Mouse (Mus musculus): Measurements from ENCODE around the gene Acer1.
"Not testable (repeated sequence)": the region's sequence is repeated elsewhere in the genome, so short reads cannot be mapped to it uniquely, and the experiment has no call there.

Acer1 gene

DNA sequence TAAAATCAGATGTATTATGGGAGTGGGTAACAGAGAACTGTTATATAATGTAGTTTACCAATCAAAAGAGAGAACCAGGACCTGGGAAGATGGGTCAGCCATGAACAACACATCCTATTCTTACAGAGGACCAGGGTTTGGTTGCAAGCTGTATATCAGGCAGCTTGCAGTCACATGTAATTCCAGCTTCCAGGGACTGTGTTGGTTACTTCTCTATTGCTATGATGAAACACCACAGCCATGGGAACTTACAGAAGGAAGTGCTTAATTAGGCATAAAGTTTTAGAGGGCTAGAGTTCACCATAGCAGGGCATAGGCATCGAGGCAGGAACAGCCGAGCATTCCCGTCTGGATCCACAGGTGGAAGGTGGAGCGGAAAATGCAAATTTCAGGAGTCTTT, 43.2 kb downstream of the Acer1 start:
- no peak for DNase-seq (ENCODE audit: low spot score)

DNA sequence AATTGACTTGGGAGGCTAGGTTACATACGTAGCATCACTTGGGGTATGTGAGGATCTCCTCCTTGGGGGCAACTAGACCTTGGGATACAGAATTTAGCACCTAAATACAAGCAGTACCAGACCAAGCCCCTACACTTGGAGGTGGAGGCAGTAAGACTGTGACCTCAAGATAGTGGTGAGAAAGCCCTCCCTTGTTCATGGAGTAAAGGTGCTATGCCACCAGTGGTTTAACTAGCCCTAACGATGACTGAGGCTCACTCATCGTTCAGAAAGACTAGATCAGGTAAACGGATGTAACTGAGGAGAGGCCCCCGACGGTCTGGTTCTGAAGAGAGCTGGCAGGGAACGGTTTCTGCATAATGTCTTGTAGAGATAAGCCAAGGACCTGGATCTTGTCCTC, 45.2 kb downstream of the Acer1 start:
- no peak for DNase-seq (ENCODE audit: low spot score)

DNA sequence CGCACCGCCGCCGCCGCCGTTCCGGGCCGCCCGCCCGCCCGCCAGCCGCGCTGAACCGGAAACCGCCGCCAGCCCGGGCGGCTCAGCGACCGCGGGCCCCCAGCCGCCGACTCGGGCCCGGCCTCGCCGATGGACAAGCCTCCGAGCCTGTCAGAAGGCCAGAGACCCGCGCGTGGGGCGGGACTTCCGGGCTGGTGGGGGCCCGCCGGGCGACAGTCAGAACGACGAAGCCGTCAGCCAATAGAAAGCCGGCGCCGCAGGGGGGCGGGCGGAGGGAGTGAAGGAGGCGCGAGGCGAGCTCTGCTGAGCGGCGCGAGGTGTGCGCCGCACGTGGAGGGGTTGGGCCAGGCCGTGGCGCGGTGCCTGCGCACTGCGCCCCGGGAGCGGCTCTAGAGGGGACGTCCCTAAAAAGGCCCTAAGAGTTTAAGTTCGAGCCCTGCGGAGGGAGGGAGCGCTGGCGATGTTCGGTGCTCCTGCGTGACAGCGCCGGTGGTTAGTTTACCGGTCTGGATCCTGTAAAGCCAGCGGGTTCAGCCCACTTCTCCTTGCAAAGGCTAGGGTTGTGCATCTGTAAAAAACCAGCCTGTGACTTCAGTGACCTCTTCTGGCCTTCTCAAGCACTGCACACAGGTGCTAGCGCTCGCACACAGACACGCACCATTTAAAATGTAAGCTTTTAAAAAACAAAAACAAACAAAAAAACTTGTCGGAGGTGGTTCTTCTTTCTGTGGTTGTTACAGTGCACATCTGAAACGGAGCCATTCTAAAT, 46.4 kb downstream of the Acer1 start, which contains the start of gene Mllt1:
Gene Mllt1 (minus strand): TSS at position 53 of the 769 bp plus-strand sequence.
- peak; percentile 99 for DNase-seq (ENCODE audit: low spot score)

DNA sequence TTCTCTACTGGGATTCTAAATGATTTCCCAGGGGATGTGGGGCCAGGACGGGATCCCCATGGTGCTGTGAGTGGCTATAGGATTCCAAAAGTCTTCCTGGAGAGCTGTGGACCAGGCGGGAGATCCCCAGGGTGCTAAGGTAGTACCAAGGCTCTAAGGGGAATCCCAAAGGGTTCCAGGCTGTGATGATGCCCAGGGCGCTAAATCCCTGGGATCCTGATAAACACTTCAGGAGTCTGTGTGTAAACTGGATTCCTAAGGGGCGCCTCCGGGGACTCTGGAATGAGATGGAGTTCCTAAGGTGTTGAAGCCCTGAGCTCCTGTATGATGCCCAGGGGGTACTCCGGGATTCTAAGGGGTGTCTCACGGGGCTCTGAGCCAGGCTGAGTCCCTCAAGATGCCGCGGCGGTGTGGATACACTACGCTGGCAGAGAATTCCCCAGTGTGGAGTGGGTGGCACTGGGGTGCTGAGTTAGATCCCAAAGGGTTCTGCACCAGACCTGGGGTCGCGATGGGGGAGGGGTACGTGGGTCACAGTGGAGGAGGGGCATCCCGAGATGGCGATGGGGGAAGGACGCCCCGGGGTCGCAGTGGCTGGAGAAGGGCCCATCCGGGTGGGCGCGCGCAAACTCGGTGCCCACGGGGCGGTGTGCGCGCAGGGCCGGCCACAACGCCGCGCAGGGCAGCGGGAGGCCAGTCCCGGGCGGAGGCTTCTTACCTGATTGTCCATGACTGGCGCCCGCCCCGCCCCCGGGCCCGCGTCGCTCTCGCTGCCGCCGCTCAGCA, 47.2 kb downstream of the Acer1 start:
- DNase-seq (ENCODE audit: low spot score): peak; percentile 74

DNA sequence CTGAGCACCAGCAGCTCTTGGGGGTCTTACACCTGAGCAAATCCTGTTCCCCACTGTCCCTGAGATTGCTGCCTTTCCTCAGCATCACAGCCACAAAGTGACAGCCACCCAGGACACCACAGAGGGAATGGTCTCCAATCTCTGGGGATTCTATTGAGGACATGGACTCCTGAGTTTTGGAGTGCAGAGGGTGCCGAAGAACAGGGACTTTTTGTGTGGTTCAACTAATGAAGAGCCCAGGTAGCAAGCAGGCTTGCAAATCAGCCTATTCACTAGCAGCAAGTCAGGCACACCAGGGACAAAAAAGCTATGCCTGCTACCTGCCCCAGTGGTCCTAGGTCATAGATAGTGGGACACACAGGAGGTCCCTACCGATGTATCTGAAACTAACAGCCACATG, 48.5 kb downstream of the Acer1 start:
- DNase-seq (ENCODE audit: low spot score): peak; percentile 31

DNA sequence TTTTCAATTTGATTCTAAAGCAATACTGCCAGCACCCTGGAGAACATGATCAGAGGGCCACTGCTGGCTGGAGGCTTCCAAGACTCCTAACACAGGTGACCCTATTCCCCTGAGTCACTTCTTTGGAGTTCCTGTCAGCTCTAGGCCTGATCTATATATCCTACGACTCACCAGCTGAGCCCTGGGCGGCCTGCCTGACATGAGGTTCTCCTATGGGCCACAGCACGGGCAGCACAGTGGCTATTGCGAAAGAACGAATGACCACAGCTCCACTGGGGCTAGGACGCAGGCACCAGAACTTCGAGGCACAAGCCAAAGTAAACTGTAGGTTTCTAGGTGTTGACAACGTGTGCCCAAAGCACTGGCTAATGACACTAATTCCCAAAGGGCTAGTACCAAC, 51.9 kb downstream of the Acer1 start:
- peak; percentile 36 for DNase-seq (ENCODE audit: low spot score)

DNA sequence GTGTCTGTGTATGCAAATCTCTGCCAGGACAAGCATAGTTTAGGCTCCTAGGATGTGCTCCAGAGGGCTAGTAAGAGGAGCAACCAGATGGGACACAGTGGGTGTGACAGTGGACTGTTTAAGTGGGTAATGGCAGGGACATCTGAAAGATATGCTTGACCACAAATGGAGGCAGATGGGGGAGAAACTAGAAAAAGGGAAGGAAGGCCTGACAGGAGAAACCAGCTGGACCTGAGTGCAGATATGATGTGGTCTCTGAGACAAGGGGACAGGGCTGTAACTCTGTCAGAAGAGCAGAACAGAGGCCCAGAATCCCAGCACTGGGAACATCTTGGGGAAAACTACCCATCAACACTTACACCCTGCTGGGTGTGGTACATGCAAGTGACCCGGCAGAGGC, 52.4 kb downstream of the Acer1 start:
- peak; percentile 28 for DNase-seq (ENCODE audit: low spot score)

DNA sequence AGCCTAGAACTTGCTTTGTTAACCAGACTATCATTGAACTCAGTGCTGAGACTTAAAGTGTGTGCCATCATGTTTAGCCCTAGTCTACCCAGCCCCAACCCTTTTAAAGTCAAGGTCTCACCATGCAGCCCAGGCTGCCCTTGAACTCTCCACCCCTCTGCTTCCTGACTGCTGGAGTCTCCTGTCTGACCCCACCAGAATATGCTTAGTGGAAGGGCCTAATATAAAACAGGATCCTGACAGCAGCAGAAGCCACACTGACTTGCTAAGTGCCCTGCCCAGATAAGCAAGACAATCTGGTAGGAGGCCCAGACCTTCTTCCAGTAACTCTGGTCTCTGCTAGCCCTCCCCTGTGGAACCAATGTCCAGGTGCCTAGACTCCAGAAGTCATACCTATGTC, 52.8 kb downstream of the Acer1 start:
- DNase-seq (ENCODE audit: low spot score): peak; percentile 28

DNA sequence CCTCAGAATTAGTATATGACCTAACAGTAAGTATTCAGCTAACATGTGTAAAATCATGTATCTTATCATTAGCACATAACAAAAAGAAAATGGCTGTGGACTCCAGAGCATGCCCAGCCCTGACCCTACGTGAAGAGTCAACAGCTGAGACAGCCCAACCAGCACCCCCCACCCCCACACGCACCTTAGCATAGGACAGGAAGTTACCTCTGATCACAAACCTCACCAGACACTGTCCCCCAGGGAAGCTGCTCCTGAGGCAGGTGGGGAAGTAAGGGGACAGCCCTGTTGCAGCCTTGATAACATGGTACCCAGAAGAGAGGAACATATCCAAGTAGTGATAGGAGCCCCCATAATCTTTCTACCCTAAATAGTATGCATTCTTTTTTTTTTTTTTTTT, 55.9 kb downstream of the Acer1 start:
- peak; percentile 29 for DNase-seq (ENCODE audit: low spot score)

DNA sequence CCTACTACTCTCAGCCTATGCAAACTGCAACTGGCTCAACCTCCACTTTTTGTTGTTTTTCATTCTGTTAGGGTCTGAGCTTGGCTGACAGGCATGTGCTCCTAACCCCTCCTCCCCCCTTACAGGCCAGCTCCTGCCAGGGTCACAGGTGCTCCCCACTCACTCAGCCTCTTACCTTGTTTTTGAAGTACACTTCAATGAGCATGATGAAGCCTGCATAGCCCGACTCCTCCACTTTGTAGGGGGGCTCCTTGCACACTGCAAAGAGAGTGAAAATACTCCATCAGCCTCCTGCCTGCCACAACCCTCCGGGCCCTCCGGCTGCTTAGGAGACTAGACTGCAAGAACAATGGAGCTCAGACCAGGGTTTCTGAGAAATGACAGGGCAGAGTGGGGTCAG, 62.2 kb downstream of the Acer1 start:
- no peak for DNase-seq (ENCODE audit: low spot score)

DNA sequence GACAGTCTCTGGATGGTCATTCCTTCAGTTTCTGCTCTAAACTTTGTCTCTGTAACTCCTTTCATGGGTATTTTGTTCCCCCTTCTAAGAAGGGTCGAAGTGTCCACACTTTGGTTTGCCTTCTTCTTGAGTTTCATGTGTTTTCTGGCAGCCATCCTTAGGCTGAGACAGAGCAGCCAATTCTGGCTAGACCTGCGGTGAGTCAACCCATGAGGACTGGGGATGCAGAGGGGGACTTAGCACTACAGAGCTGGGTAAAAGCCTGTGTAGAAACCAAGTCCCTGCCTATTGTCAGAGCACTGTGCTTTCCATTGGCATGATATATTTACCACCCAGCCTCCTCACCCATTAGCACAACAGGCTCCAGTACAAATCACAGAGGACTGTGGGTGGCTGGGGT, 64.8 kb downstream of the Acer1 start:
- DNase-seq (ENCODE audit: low spot score): no peak

DNA sequence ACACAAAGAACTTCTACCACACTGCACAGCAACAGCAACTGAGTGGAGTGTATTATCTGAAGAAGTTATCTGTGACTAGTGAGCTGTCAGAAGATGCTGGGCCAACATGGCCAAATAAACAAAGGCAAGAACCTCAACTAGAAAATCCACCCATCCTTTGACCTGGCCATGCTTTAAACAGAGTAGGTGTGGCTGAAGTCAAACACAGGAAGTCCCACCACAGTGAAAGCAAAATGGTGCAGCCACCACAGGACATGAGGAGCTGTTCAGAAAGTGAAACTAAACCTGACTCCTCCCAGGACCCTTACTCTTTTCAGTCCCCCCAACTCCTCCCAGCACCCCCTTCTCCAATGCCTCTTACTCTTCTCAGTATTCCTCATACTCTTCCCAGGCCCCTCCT, 68.5 kb downstream of the Acer1 start:
- DNase-seq (ENCODE audit: low spot score): no peak

DNA sequence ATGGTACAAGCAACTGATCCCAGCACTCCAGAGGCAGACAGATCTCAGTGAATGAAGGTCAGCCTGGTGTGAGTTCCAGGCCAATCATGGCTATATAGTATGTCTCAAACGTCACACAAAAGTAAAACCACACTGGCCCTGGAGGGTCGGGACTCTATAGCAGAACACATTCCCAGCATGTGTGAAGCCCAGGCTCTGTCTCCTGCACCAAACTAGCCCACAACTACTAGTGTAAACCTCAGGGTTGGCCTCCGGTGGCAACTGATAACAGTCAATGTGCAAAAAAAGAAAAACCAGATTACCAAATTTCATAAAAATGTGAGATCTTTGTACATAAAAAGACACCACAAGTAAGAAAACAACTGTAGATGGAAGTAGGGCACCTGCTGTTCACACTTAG, 68.9 kb downstream of the Acer1 start:
- no peak for DNase-seq (ENCODE audit: low spot score)

DNA sequence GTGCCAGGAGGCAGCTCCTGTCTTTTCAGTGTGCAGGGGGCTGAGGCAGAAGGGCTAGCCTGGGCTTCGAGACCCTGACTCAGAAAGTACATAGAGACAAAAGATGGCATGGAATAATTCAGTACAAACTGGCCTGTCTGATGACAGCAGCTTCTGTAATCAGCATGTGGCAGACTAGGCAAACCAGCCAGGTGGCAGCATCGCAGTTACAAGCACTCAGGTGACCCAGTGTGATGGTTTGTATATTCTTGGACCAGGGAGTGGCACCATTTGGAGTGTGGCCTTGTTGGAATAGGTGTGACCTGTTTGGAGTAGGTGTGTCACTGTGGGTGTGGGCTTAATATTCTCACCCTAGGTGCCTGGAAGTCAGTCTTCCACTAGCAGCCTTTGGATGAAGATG, 72.2 kb downstream of the Acer1 start:
- DNase-seq (ENCODE audit: low spot score): not testable (repeated sequence)

DNA sequence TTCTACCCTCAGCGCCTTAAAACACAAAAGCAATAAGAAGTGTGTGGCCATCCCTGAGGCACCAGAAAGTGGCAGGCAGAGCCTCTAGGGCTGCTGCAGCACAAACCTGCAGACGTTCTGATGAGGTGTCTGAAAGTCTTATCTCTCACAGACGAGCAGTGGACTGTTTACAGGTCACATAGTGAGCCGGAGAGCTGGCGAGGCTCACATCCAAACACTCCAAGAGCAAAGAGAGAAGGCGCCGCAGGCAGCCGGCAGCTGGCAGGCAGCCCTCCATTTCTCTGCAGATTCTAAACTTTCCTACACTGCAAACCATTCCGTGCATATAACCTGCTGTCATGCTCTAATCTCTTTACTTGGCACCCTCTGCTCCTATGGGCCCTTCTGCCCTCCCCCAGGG, 74.0 kb downstream of the Acer1 start:
- DNase-seq (ENCODE audit: low spot score): no peak

DNA sequence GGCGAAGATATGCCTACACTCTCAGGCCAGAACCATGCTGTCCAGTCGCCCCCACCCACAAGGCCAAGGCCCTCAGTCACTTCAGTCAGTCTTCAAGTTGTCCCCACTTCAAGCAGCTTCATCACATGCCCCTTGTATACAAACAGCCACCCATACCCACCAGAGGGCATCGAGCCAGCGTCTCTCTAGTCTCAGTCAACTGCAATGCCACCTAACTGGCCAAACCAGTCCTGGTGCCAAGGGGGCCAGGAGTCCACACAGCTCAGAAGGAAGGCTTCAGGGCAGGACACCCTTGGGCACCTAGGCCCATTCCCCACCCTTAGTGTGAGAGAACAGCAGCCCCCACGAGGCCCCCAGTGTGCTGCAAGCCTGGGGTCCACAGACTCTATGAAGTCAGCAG, 74.8 kb downstream of the Acer1 start:
- DNase-seq (ENCODE audit: low spot score): no peak

DNA sequence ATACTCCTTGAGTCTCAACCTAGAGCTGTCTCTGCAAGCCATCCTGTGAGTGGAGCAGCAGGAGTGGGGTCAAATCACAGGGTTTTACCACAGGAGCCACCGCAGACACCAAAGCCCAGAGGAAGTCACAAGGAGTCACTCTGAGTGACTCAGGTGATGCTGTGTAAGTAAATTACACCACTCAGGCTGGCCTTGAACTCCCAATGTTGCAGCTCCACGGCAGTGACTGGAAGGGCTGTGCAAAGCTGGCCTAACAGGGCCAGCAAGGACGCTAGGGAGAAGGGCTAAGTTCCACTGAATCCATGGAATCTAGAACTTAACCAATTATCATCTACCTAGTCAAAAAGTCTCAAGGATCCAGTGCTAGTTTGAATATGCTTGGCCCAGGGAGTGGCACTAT, 75.8 kb downstream of the Acer1 start:
- DNase-seq (ENCODE audit: low spot score): no peak
